Mouse (Mus musculus): ENCODE measurements around the gene Tmprss12. TPM values are rescaled to one million over a fixed set of nuclear protein-coding genes. Genes with fewer than 3 reads are reported as not detected.
"Not testable (repeated sequence)": the region's sequence is repeated elsewhere in the genome, so short reads cannot be mapped to it uniquely, and the experiment has no call there.

Tmprss12 gene
- total RNA-seq, 1 experiment from 2014 or later, result not detected

DNA sequence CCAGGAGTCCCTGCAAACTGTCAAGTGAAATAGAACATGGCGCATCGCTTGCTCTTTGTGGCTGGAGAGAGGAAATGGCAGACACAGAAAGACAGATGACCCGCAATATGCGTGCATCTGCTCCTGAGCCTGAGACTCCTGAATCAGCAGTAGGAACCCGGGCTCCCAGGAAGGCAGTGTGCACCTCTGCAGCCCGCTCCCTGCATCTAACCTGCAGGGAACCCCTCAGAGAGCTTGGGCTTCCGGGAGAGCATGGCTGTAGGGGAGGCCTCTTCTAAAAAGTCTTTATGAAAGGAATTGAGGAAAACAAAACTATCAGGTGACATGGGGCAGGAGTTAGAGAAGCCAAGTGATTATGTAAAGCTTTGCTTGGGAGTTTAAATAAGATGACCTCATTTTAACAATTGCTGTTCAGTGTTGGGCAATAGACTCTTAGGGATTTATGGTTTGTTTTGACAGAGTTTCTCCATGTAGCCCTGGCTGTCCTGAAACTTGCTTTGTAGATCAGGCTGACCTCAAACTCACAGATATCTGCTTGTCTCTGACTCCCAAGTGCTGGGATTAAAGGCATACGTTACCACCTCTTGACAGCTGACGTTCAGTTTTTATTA is 39.8 kb downstream of the Tmprss12 start:
- no peak for ATAC-seq (replicated peaks; ENCODE audit: low read depth, poor library complexity, severe bottlenecking)

DNA sequence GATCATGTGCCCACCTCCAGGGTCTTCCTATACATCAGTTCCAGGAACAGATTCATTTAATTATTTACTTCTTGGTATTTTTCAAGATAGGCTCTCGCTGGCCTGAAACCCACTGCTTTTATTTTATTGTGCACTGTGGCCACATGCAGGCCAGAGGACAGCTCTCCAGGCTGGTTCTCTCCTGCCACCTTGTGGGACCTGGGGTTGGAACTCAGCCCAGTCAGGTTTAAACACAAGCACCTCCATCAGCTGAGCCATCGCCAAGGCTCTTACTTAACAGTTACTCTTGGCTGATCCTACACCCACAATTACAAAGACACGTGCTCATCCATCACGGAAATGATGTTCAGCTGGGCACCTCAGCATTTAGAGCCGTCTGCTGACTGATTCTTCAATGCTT is 40.5 kb downstream of the Tmprss12 start:
- ATAC-seq (replicated peaks; ENCODE audit: low read depth, poor library complexity, severe bottlenecking), result no peak; the same call in 1 of the 2 replicates

DNA sequence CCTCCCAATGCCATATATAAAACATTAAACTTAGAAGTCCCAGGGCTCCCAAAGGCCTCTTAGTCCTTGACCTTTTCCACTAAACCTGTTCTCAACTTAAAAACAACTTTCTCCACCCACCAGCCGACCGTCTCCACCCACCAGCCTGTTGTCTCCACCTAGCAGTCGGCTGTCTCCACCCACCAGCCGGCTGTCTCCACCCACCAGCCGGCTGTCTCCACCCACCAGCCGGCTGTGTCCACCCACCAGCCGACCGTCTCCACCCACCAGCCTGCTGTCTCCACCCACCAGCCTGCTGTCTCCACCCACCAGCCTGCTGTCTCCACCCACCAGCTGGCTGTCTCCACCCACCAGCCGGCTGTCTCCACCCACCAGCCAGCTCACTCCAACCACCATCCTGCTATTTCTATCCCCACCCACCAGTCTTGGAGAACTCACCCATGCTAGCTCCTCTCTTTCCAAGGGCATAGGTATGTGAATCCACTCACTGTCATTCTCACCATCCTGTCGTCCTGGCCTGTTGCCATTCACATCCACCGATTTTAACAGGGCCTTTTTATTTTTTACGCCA is 43.5 kb downstream of the Tmprss12 start:
- peak; percentile 87 for ATAC-seq (replicated peaks; ENCODE audit: low read depth, poor library complexity, severe bottlenecking)

DNA sequence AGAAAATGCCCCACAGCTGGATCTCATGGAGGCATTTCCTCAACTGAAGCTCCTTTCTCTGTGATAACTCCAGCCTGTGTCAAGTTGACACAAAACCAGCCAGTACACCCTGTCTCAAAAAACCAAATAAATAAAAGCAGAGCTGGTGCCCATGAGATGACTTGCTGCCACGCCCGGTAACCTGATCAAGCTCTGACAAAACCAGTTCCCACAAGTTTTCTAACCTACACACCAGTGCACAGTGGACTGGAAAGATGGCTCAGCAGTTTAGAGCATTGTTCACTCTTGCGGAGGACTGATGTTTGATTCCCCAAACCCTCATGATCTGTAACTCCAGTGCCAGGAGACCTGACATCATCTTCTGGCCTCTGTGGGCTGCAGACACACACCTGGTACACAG is 44.6 kb downstream of the Tmprss12 start:
- ATAC-seq (replicated peaks; ENCODE audit: low read depth, poor library complexity, severe bottlenecking), result no peak

DNA sequence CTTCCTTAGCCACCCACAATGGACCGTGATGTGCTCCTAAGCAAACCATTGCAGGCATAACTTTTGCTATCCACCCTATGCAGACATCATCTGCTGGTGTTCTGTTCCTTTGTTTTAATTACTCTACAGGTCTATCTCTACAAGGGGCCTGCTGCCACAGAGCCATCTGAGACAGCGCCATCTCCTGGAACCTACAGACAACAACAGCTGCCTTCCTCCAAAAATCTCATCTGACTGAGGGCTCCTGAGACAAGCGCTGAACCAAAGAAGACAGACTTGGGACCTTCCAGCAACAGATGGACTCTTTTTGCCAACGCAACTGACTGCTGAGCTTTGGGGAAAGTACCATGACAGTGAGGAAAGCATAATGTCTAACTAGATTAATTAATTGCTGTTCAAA is 47.5 kb downstream of the Tmprss12 start:
- not testable (repeated sequence) for ATAC-seq (replicated peaks; ENCODE audit: low read depth, poor library complexity, severe bottlenecking)

DNA sequence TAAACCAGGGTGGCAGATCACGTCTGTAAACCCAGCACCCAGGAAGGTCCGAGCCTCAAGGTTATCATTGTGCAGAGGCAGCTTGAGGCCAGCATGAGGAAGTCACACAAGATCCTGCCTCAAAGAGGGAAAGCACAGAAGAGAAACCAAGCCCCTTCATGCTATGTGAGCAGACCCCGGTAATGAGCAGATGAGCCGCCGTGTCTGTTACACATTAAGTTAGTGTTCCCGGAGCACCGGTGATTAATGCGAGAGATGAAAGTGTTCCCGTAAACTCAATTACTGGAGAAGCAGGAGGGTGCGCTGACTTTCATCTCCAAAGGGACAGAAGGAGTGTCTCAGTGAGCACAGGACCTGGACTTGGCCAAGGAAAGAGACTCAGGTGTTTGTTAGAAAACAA is 48.7 kb downstream of the Tmprss12 start:
- not testable (repeated sequence) for ATAC-seq (replicated peaks; ENCODE audit: low read depth, poor library complexity, severe bottlenecking)

DNA sequence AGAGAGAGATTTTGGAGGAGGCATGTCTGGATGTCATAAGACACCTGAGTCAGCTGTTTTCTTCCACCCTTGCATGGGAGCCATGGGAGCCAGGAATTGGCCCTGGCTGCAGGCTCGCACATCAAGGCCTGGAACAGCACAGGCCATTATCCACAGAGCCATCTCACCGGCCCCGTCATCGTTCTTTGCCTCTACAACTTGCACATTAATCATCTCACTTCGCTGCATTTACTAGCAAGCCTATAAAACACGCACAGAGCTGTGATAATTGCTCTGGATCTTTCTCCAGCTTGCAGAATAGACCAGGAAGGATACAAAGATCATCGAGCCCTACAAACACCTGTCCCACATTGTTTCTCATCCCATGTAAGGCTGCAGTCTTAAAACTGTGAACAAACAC is 50.1 kb downstream of the Tmprss12 start:
- ATAC-seq (replicated peaks; ENCODE audit: low read depth, poor library complexity, severe bottlenecking), result no peak

DNA sequence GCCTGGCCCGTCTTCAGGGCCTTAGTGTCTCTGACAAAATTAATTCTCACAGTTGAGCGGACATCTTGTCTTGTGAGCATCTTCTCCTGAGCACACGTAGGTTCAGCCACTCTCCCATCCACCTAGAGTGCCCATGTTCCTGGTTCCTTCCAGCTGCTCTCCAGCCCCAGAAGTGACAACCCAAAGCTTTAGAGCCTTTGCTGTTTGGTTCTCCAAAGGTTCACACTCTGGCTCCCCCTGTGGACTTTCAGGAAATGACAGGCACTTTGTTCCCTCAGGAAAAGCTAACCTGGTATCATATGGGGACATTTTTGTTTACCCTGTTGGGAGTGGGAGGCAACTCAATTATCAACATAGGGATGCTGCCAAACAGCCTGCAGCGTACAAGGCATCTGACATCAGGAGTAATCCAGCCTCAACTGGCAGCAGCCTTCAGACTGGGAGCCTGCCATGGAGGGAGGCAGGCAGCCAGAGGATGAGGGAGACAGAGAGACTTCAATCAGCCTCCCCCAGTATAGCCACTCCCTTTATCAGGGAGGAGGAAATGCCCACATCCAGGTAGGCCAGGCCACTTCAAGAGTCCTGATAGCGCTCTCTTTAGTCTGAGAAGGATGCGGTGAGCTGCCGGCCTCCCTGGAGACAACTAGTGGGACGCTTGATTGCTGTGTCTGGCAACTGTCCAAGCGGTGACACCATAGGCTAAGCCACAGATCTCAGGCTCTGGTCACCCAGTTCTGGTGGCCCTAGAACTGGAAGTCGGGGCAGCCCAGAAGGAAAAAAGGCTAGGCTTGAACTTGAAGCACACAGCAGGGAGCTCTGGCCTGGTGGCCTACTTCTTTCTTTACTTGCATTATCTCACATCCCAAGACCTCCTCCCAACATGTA is 51.7 kb downstream of the Tmprss12 start:
- peak; percentile 86 for ATAC-seq (replicated peaks; ENCODE audit: low read depth, poor library complexity, severe bottlenecking)

DNA sequence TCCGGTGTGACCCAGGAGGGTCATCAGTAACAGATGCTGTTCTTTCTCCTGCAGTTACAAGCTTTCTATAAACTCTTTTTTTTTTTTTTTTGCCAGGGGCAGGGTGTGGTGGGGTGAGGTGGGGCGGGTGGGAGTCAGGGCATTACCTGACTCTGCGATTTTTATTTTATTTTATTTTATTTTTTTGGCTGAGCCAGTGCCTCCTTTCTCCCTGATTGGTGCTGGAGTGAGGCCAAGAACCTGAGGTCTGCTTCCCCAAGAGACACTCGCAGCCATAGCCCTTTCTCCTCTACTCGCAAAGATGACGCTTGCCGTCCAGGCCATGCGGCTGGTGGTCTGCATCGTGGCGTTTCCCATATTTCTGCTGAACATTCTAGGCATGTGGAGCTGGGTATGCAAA is 54.0 kb downstream of the Tmprss12 start, which contains the start of gene Mettl7a3:
Gene Mettl7a3, plus strand, starts transcription at position 301 of the 400 bp plus-strand sequence.
- ATAC-seq (replicated peaks; ENCODE audit: low read depth, poor library complexity, severe bottlenecking), result no peak

DNA sequence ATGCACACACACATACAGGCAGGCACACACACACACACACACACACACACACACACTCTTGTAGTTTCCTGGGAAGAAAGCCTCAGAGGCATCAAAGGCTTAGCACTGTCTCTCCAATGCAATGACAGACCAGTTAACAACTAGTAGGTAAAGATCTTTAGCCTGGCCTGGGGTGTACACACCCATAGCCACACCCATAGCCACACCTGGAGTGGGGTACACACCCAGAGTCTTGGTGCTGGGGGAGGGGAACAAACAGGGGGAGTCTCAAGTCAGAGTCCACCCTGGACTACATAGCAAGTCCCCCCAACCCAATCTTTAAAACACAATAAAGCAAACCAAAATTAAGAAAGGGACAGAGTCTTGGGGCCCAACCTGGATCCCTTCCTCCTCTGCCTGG is 56.7 kb downstream of the Tmprss12 start:
- ATAC-seq (replicated peaks; ENCODE audit: low read depth, poor library complexity, severe bottlenecking), result not testable (repeated sequence)

DNA sequence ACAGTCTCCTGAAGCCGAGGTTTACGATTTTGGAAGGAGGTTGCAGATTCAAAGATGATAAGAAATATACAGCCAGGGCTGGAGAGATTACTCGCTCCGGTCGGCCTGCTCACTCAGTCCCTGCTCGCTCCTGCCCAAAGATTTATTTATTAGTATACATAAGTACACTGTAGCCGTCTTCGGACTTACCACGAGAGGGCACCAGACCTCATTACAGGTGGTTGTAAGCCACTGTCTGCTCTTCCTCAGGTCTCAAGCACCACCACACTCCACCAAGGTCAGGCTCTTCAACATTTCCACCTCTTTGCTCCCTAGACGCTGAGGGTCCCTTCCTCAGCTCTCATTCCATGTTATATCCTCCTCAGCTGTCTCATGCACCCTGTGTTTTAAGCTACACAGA is 57.2 kb downstream of the Tmprss12 start:
- ATAC-seq (replicated peaks; ENCODE audit: low read depth, poor library complexity, severe bottlenecking), result peak; percentile 90

DNA sequence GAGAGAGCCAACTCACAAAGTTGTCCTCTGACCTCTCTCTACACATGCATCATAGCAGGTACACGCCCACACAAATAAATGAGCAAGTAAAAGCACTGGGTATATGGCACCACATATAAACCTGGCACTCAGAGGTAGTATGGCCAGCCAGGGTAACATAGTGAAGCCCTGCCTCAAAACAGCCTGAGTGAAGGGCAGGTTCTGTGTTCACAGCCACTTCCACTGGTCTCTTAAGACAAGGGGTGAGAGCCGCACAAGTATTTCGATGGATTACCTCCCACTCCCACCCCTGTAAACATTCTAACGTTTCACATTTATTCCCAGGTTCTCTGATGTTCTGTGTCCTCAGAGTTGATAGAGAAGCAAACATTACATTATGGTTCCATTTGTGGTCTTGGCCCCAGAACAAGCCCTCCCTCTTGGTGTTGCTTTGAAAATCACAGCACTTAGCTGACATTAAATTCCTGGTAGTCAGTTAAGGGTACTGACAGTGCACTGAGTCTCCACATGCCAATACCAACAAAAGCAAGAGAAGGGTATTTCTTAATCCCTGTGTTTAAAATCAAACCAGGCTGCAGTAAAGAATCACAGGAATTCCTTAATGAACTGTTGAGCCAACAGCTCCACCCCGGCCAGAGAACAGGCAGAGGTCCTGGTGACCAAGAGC is 60.8 kb downstream of the Tmprss12 start:
- not testable (repeated sequence) for ATAC-seq (replicated peaks; ENCODE audit: low read depth, poor library complexity, severe bottlenecking)

Other genes with a start within 250 kb of the Tmprss12 start
- gene Dip2b, start 242.2 kb upstream of the Tmprss12 start, total RNA-seq (2017), result 14.9 and 15.4 TPM in 2 replicates
- 77.0 and 94.4 TPM in 2 replicates for gene Atf1, start 53.0 kb upstream of the Tmprss12 start, total RNA-seq (2017)
- gene Mettl7a1, start 23.3 kb downstream of the Tmprss12 start, total RNA-seq (2017), result 68.5 and 80.8 TPM in 2 replicates
- not detected in 2 replicates for gene Mettl7a3, start 54.1 kb downstream of the Tmprss12 start, total RNA-seq (2017)
- not detected in 2 replicates for gene Methig1, start 72.3 kb downstream of the Tmprss12 start, total RNA-seq (2017)
- not detected in 2 replicates for gene Mettl7a2, start 72.4 kb downstream of the Tmprss12 start, total RNA-seq (2017)
- not detected in 2 replicates for gene Higd1c, start 83.7 kb downstream of the Tmprss12 start, total RNA-seq (2017)
- gene Gm5475, start 141.3 kb downstream of the Tmprss12 start, total RNA-seq (2017), result not detected in 2 replicates
- 19.7 and 30.4 TPM in 2 replicates for gene Slc11a2, start 144.2 kb downstream of the Tmprss12 start, total RNA-seq (2017)
- 20.1 and 30.2 TPM in 2 replicates for gene Letmd1, start 188.2 kb downstream of the Tmprss12 start, total RNA-seq (2017)
- gene Csrnp2, start 214.7 kb downstream of the Tmprss12 start, total RNA-seq (2017), result 2.6 and 4.0 TPM in 2 replicates